Mouse (Mus musculus): ENCODE results near the gene Gtf2ird2. TPM values are rescaled to one million over a fixed set of nuclear protein-coding genes. Genes with fewer than 3 reads are reported as not detected.

Gtf2ird2 gene
- total RNA-seq (2023) = 1 to 10 TPM; 7.8 to 9.0 TPM

DNA sequence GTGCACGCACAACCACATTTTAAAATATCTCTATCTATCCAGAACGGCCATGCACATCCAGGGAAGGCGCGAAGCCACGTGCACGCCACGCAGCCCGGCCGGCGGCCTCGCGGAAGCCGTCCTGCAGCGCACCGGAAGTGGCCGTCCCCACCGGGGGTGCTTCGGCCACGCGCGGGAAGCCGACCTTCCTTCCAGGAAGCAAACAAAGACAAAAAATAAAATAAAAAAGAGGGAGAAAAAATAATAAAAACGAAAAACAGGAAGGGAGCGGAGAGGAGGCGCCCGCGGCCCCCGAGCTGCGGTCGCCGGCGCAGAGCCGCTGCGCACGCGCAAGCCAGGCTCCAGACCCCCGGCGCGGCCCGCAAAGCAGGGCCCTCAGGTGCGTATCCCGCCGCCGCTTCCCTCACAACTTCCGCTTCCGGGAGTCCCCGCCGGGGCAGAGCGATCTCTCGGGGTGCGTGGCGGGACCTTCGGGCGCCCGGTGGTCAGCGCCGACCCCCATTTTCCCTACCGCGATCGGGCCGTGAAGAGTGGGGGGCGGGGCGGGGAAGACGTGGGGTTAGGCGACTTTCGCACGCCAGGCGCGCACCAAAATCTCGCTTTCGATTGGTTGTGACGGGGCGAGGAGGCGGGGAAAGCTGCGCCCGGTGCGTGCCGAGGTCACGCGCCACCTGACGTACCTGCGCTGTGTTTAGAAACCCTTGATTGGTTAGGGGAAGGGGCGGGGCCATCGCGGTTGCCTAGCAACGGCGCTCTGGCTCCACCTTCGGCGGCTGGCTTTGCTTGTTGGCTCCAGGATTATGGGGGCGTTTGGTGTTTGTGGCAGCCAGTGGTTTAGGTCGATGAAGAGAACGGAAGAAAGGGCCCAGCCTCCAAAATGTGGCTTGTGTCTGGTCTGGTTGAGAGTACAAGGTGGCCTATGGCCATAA is at the start of gene Gtf2ird2:
TSS of gene Gtf2ird2 (plus strand) at position 140 of the 929 bp plus-strand sequence.

GRCm38 (mm10) chr5:134176169-134176881 is 7.5 kb upstream of the Gtf2ird2 start, which contains the start of gene Rcc1l:
Rcc1l (minus strand) TSS chr5:134176774.

GRCm38 (mm10) chr5:134229391-134229790 is 45.6 kb downstream of the Gtf2ird2 start, which contains the start of gene Ncf1:
Ncf1 (minus strand) TSS chr5:134229625.

Other genes with a start within 250 kb of the Gtf2ird2 start
- 1 to 10 TPM; 8.9 TPM for gene Castor2, start 84.3 kb upstream of the Gtf2ird2 start, total RNA-seq (2023)
- 1 to 10 TPM; 8.8 to 9.3 TPM for gene Rcc1l, start 7.2 kb upstream of the Gtf2ird2 start, total RNA-seq (2023)
- gene Ncf1, start 45.6 kb downstream of the Gtf2ird2 start, total RNA-seq (2023) = 100 to 1,000 TPM; 313 to 325 TPM
- 10 to 100 TPM; 44.5 to 52.9 TPM for gene Gtf2i, start 130.7 kb downstream of the Gtf2ird2 start, total RNA-seq (2023)